Mouse (Mus musculus): ENCODE results near the gene Ubr1. TPM values are rescaled to one million over a fixed set of nuclear protein-coding genes. Genes with fewer than 3 reads are reported as not detected.

The Ubr1 gene
- polyA plus RNA-seq, 1 experiment from 2014 or later: 39.1 TPM

DNA sequence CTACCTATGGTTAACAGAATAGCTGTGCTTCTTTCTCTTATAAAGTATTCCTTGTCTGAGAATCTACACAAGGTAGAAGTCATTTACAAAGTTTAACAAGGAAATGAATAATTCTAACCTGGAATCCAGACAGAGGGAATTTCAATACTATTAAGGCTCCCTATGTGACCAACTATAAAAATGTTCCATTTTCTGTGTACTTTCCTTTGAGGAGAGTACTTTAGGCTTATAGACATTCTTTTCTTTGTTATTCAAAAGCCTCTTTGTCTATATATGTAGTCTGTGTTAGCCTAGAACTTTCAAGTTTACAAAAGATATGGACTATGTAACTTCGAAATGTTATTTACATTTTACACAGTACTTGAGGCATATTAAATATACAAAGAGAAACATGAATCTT lies 10.3 kb downstream of the Ubr1 start:
- 94% methylated on average over 1 of the region's 1 CpGs for WGBS
- H3K27ac ChIP-seq (ENCODE audit: low read length): no peak overlapping the region
- no peak overlapping the region for H3K4me2 ChIP-seq (ENCODE audit: low read length)
- no peaks in the 10 kb centered on the region for H3K27me3 ChIP-seq (replicated peaks; ENCODE audit: control insufficient read depth, insufficient read depth, low read length)
- no peak overlapping the region for H3K9ac ChIP-seq (replicated peaks; ENCODE audit: low read depth, low read length)
- ATAC-seq: no peak
- H3K9me3 ChIP-seq (ENCODE audit: control insufficient read depth, low read length): no peaks in the 10 kb centered on the region
- H3K4me3 ChIP-seq (replicated peaks; ENCODE audit: low read length): no peak overlapping the region
- H3K36me3 ChIP-seq (ENCODE audit: control insufficient read depth, insufficient read depth): peaks cover 4% of the 10 kb centered on the region
- no peaks in the 10 kb centered on the region for H3K4me1 ChIP-seq (replicated peaks; ENCODE audit: control insufficient read depth, insufficient read depth, low read length)

DNA sequence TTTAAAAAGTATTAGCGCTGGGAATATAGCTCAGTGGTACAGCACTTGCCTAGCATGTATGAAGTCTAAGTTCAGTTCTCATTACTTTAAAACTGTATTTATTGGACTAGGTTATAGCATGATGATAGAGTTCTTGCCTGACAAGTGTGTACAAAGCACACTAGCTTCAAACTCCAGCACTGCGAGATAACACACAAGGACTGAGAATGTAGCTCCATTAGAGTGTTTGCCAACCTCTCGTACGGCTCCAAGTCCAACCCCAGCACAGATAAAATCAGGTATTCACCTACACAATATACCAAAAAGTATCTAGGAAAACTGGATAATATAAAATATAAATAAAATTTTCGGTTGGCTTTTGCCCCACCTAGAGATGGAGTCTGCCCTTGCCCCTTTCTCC lies 10.7 kb downstream of the Ubr1 start:
- Histone ChIP-seq H3K4me3 (replicated peaks; ENCODE audit: low read length) (no peak overlapping the region), H3K9me3 (ENCODE audit: control insufficient read depth, low read length) (no peaks in the 10 kb centered on the region), H3K27me3 (replicated peaks; ENCODE audit: control insufficient read depth, insufficient read depth, low read length) (no peaks in the 10 kb centered on the region), H3K36me3 (ENCODE audit: control insufficient read depth, insufficient read depth) (peaks cover 4% of the 10 kb centered on the region), H3K4me1 (replicated peaks; ENCODE audit: control insufficient read depth, insufficient read depth, low read length) (no peaks in the 10 kb centered on the region), H3K4me2 (ENCODE audit: low read length) (no peak overlapping the region), H3K27ac (ENCODE audit: low read length) (no peak overlapping the region), H3K9ac (replicated peaks; ENCODE audit: low read depth, low read length) (no peak overlapping the region)
- 96% methylated on average over 5 of the region's 5 CpGs for WGBS
- ATAC-seq: no peak

DNA sequence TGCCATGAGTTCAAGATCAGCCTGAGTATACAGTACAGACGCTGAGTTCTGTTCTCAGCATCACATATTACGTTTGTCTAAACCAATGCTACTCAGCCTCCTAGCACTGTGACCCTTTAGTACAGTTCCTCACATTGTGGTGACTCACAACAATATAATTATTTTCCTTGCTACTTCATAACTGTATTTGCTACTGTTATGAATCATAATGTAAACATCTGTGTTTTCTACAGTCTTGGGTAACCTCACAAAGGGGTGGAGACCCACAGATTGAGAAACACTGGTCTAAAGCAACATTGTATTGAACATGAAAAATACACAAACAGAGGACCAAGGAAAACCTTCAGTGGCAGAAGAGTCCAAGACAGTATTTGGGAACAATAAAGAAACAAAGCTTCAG lies 11.2 kb downstream of the Ubr1 start:
- Histone ChIP-seq H3K4me3 (replicated peaks; ENCODE audit: low read length) (no peak overlapping the region), H3K27ac (ENCODE audit: low read length) (no peak overlapping the region), H3K4me2 (ENCODE audit: low read length) (no peak overlapping the region), H3K36me3 (ENCODE audit: control insufficient read depth, insufficient read depth) (peaks cover 6% of the 10 kb centered on the region), H3K9ac (replicated peaks; ENCODE audit: low read depth, low read length) (no peak overlapping the region), H3K4me1 (replicated peaks; ENCODE audit: control insufficient read depth, insufficient read depth, low read length) (no peaks in the 10 kb centered on the region), H3K27me3 (replicated peaks; ENCODE audit: control insufficient read depth, insufficient read depth, low read length) (no peaks in the 10 kb centered on the region), H3K9me3 (ENCODE audit: control insufficient read depth, low read length) (no peaks in the 10 kb centered on the region)
- ATAC-seq: no peak
- 90% methylated on average over 2 of the region's 2 CpGs for WGBS

DNA sequence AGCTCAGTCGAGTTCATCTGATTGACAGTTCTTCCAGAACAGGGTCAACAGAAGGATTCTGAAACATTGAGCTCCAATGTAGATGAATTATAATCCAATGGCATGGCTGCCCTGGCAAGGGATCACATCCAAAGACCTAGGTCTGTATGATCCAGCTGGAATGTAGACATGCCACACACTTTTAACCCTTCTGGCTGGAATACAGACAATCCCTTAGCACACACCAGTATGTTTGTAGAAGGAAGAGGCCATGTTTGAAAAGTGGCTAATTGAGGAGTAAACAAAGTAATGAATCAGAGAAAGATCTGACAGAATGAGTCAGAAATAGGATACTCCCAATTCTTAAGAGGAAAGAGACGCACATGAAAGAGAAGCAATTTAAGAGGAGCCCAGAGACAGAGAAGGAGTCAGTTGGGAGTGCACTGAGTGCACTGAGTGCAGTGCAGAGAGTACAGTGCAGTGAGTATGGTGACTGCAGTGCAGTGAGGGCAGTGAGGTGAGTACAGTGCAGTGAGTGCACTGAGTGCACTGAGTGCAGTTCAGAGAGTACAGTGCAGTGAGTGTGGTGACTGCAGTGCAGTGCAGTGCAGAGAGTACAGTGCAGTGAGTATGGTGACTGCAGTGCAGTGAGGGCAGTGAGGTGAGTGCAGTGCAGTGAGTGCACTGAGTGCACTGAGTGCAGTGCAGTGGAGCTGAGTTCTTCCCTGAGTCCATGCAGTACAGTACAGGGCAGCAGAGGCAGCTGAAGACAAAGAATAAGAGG lies 18.2 kb downstream of the Ubr1 start:
- H3K27me3 ChIP-seq (replicated peaks; ENCODE audit: control insufficient read depth, insufficient read depth, low read length): no peaks in the 10 kb centered on the region
- H3K9me3 ChIP-seq (ENCODE audit: control insufficient read depth, low read length): no peaks in the 10 kb centered on the region
- no peaks in the 10 kb centered on the region for H3K4me1 ChIP-seq (replicated peaks; ENCODE audit: control insufficient read depth, insufficient read depth, low read length)
- H3K27ac ChIP-seq (ENCODE audit: low read length): no peak overlapping the region
- H3K4me3 ChIP-seq (replicated peaks; ENCODE audit: low read length): no peak overlapping the region
- no peak for ATAC-seq
- WGBS: 78% methylated on average over 2 of the region's 2 CpGs
- no peak overlapping the region for H3K4me2 ChIP-seq (ENCODE audit: low read length)
- no peak overlapping the region for H3K9ac ChIP-seq (replicated peaks; ENCODE audit: low read depth, low read length)
- H3K36me3 ChIP-seq (ENCODE audit: control insufficient read depth, insufficient read depth): peaks cover 9% of the 10 kb centered on the region

DNA sequence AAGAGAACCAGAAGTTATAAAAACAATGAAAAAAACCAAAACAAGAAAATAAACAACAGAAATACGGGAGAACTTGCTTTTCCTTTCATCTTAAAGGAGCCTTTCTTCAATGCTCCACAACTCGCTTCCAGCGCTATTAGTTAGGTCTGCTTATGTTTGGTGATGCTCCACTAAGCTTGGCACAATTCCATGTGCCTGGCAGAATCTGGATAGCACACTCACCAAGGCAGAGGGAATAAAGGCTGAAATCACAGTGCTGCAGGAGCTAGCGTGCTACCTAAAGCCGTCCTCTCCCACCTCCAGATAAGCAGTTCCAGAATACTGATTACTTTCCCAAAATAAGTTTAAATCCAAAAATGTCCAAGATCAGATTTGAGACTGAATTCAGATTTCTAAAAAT lies 19.3 kb downstream of the Ubr1 start:
- Histone ChIP-seq H3K9ac (replicated peaks; ENCODE audit: low read depth, low read length) (no peak overlapping the region), H3K4me1 (replicated peaks; ENCODE audit: control insufficient read depth, insufficient read depth, low read length) (no peaks in the 10 kb centered on the region), H3K4me2 (ENCODE audit: low read length) (no peak overlapping the region), H3K4me3 (replicated peaks; ENCODE audit: low read length) (no peak overlapping the region), H3K27ac (ENCODE audit: low read length) (no peak overlapping the region), H3K36me3 (ENCODE audit: control insufficient read depth, insufficient read depth) (peaks cover 13% of the 10 kb centered on the region), H3K27me3 (replicated peaks; ENCODE audit: control insufficient read depth, insufficient read depth, low read length) (no peaks in the 10 kb centered on the region), H3K9me3 (ENCODE audit: control insufficient read depth, low read length) (no peaks in the 10 kb centered on the region)
- 60% methylated on average over 5 of the region's 5 CpGs for WGBS
- no peak for ATAC-seq

DNA sequence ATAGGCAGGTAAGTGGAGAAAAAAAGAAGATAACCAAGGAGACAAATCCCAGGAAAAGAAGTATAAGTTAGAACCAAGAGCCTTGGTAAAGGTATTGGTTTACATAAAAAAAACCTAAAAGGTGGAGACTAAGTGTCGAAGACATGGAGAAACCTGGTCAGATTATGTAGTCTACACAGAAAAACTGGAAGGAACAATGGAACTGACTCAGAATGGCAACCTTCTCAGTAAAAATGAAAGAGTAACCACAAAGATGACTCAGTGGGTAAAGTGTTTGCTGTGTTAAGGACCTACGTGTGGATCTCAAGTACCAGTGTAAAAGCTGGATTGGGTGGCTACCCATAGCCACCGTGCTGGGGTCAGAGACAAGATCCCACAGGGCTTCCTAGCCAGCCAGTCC lies 37.5 kb downstream of the Ubr1 start:
- no peak overlapping the region for H3K27ac ChIP-seq (ENCODE audit: low read length)
- 97% methylated on average over 3 of the region's 3 CpGs for WGBS
- H3K4me1 ChIP-seq (replicated peaks; ENCODE audit: control insufficient read depth, insufficient read depth, low read length): no peaks in the 10 kb centered on the region
- H3K4me2 ChIP-seq (ENCODE audit: low read length): no peak overlapping the region
- no peak for ATAC-seq
- H3K36me3 ChIP-seq (ENCODE audit: control insufficient read depth, insufficient read depth): peaks cover 28% of the 10 kb centered on the region
- H3K27me3 ChIP-seq (replicated peaks; ENCODE audit: control insufficient read depth, insufficient read depth, low read length): no peaks in the 10 kb centered on the region
- no peak overlapping the region for H3K4me3 ChIP-seq (replicated peaks; ENCODE audit: low read length)
- H3K9ac ChIP-seq (replicated peaks; ENCODE audit: low read depth, low read length): no peak overlapping the region
- H3K9me3 ChIP-seq (ENCODE audit: control insufficient read depth, low read length): no peaks in the 10 kb centered on the region

DNA sequence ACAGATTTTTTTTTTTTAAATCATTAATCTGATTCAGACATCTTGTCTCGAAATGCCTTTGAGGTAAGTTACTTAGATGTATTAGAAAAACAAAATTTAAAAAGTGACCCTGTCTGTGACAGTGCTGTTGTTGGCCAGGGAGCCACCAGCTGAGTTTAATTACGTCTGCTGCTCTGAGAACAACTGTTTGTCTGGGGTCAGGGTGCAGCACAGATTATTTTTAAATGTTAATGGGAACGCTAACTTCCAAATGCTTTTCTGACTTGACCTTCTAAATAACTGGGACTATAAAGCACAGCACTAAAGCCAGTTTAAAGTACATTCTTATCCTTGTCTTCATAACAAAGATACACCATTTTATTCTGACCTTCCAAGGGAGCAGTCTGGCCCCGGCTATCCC lies 61.0 kb downstream of the Ubr1 start:
- no peaks in the 10 kb centered on the region for H3K4me1 ChIP-seq (replicated peaks; ENCODE audit: control insufficient read depth, insufficient read depth, low read length)
- WGBS: 78% methylated on average over 4 of the region's 4 CpGs
- H3K27ac ChIP-seq (ENCODE audit: low read length): no peak overlapping the region
- no peak overlapping the region for H3K4me3 ChIP-seq (replicated peaks; ENCODE audit: low read length)
- H3K9me3 ChIP-seq (ENCODE audit: control insufficient read depth, low read length): no peaks in the 10 kb centered on the region
- no peak overlapping the region for H3K9ac ChIP-seq (replicated peaks; ENCODE audit: low read depth, low read length)
- ATAC-seq: no peak
- no peak overlapping the region for H3K4me2 ChIP-seq (ENCODE audit: low read length)
- no peaks in the 10 kb centered on the region for H3K27me3 ChIP-seq (replicated peaks; ENCODE audit: control insufficient read depth, insufficient read depth, low read length)
- peaks cover 25% of the 10 kb centered on the region for H3K36me3 ChIP-seq (ENCODE audit: control insufficient read depth, insufficient read depth)

DNA sequence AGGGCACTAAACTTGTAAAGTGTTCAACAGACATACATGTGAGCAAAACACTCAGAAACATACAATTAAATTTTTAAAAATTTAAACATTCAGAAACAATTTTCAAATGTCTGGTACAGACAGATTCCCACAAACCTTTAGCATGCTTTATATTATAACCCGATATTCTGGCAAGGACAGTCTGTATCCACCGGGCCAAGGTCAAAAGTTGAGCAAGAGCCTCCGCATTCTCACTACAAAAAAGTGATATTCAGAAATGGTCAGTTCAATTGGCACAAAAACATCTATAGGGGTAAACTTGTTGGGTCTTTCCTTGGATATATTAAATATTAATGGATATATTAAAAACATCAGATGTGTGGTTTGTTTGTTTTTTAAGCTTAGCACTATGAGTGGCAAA lies 74.2 kb downstream of the Ubr1 start:
- H3K9ac ChIP-seq (replicated peaks; ENCODE audit: low read depth, low read length): no peak overlapping the region
- no peaks in the 10 kb centered on the region for H3K27me3 ChIP-seq (replicated peaks; ENCODE audit: control insufficient read depth, insufficient read depth, low read length)
- H3K9me3 ChIP-seq (ENCODE audit: control insufficient read depth, low read length): no peaks in the 10 kb centered on the region
- peaks cover 14% of the 10 kb centered on the region for H3K36me3 ChIP-seq (ENCODE audit: control insufficient read depth, insufficient read depth)
- ATAC-seq: no peak
- no peak overlapping the region for H3K4me2 ChIP-seq (ENCODE audit: low read length)
- WGBS: 98% methylated on average over 3 of the region's 3 CpGs
- no peak overlapping the region for H3K4me3 ChIP-seq (replicated peaks; ENCODE audit: low read length)
- H3K4me1 ChIP-seq (replicated peaks; ENCODE audit: control insufficient read depth, insufficient read depth, low read length): no peaks in the 10 kb centered on the region
- H3K27ac ChIP-seq (ENCODE audit: low read length): no peak overlapping the region

DNA sequence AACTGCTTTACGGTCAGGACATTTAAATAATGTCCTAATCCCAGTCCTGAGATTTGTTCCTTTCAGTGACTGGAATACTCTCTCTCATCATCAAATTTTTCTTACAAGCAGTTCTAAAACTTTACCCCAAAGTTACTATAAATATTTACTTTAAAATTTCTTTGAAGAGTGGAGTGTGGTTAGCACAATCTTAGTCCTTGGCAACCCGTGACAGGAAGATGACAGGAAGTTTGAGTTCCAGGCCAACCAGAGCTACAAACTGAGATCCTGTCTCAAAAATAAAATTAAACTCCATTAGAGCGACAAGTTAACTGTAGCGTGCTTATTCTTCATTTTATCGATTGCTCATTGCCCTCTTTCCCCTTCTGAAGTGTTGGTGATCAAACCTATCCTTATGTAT lies 82.9 kb downstream of the Ubr1 start:
- peaks cover 13% of the 10 kb centered on the region for H3K36me3 ChIP-seq (ENCODE audit: control insufficient read depth, insufficient read depth)
- H3K27me3 ChIP-seq (replicated peaks; ENCODE audit: control insufficient read depth, insufficient read depth, low read length): no peaks in the 10 kb centered on the region
- no peaks in the 10 kb centered on the region for H3K4me1 ChIP-seq (replicated peaks; ENCODE audit: control insufficient read depth, insufficient read depth, low read length)
- no peaks in the 10 kb centered on the region for H3K9me3 ChIP-seq (ENCODE audit: control insufficient read depth, low read length)
- no peak for ATAC-seq
- no peak overlapping the region for H3K9ac ChIP-seq (replicated peaks; ENCODE audit: low read depth, low read length)
- WGBS: 87% methylated on average over 5 of the region's 5 CpGs
- no peak overlapping the region for H3K27ac ChIP-seq (ENCODE audit: low read length)
- no peak overlapping the region for H3K4me3 ChIP-seq (replicated peaks; ENCODE audit: low read length)
- no peak overlapping the region for H3K4me2 ChIP-seq (ENCODE audit: low read length)

DNA sequence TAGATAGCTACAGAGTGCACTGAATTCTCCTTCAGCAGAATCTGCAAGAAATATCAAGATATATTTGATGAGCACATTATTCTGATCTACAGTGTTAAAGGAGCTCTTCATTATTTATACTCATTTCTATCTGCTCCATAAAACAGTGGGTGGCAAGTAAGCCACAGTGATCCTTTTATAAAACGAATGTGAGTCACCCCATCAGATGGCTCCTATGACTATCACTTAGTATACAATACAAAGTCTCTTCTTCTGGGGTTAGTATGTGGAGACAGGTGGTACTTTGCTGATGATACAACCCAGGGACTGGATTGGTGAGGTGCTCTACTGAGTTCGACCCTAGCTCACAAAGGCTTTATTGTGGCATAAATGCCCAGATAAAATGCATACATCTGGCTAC lies 97.3 kb downstream of the Ubr1 start:
- H3K4me3 ChIP-seq (replicated peaks; ENCODE audit: low read length): no peak overlapping the region
- H3K36me3 ChIP-seq (ENCODE audit: control insufficient read depth, insufficient read depth): peaks cover 20% of the 10 kb centered on the region
- H3K27me3 ChIP-seq (replicated peaks; ENCODE audit: control insufficient read depth, insufficient read depth, low read length): no peaks in the 10 kb centered on the region
- no peak overlapping the region for H3K4me2 ChIP-seq (ENCODE audit: low read length)
- no peaks in the 10 kb centered on the region for H3K9me3 ChIP-seq (ENCODE audit: control insufficient read depth, low read length)
- 84% methylated on average over 2 of the region's 2 CpGs for WGBS
- H3K9ac ChIP-seq (replicated peaks; ENCODE audit: low read depth, low read length): no peak overlapping the region
- no peaks in the 10 kb centered on the region; the same call in 1 of the 2 replicates for H3K4me1 ChIP-seq (replicated peaks; ENCODE audit: control insufficient read depth, insufficient read depth, low read length)
- H3K27ac ChIP-seq (ENCODE audit: low read length): no peak overlapping the region
- no peak for ATAC-seq

All from forebrain, embryonic 16.5 days (tissue).